Mouse (Mus musculus) megakaryocyte, adult 5-6 weeks (primary cell): Measurements from ENCODE around the gene Cmya5. TPM values are rescaled to one million over a fixed set of nuclear protein-coding genes. Genes with fewer than 3 reads are reported as not detected.

Experiments used
- ATAC-seq: 2 replicates; pipeline ENCODE4 v1.8.0; 2016; ENCODE audit warnings: mild to moderate bottlenecking, inconsistent platforms; ENCODE audit not compliant: poor library complexity, severe bottlenecking
- total RNA-seq, 2 experiments: library from RNA; stranded (forward) in 1 of 2; stranded (reverse) in 1 of 2; fragments of 153-499, 151-499 nt in 1 of 2; fragments of 221-1000, 200-1000 nt in 1 of 2; gene quantifications; 2 replicates each; pipeline versions ENCODE4 v1.2.3 to v1.2.4; 2015 to 2017

The Cmya5 gene
- total RNA-seq, 2 experiments from 2014 or later, result 0.07 to 0.11 TPM

DNA sequence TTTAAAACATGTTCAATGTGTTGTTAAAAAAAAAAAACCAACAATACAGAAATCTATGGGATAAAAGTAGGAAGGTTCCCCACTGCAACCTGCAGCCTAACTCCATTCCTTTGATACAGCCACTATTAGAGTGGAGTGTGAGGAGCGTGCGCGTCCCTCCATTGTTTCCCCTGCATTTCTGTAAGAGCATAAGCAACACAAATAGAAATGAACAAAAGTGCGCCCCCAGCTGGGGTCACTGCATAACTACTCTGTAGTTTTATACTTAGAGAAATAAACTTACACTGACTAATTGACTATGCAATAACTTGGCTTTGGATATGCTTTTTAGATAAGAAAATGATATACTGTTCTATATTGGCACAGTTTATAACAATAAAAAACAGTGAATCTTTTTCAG, 75.0 kb downstream of the Cmya5 start:
- ATAC-seq, result no peak

GRCm38 (mm10) chr13:93068353-93068752, 76.2 kb downstream of the Cmya5 start:
- ATAC-seq, result no peak

DNA sequence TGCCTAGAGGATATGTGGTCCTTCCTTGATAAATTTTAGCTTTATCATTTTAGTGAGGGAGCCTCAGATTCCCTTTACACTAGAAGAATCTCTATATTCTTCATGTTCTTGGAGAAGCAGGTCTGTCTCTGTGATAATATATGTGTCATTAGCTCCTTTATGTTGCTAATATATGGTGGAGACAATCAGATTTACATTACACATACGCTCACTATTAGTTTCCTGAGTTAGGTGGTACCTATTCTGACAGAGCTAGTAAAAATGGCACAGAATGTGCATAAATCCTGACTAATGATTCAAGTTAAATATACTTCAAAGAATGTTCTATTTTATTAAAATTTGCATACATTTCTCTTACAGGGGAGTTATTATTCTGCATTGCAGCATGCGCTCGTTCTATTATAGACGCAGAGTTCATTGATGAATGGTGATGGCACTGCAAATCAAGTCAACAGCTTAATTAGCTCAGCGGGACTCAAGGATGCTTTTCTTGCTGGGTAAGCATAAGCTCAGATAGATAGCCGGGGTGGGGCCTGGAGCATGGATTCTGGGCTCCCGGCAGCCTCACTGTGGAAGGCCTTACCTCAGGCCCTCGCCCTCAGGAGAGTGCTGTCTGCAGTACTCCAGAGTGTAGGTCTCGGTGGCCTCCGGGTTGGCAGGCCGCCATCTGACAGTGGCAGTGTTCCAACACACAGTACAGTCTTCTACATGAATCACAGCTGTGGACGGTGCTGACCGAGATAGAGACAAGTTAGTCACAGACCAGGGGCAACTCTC, 81.5 kb downstream of the Cmya5 start:
- no peak for ATAC-seq

GRCm38 (mm10) chr13:93061311-93061710, 83.2 kb downstream of the Cmya5 start:
- no peak for ATAC-seq

DNA sequence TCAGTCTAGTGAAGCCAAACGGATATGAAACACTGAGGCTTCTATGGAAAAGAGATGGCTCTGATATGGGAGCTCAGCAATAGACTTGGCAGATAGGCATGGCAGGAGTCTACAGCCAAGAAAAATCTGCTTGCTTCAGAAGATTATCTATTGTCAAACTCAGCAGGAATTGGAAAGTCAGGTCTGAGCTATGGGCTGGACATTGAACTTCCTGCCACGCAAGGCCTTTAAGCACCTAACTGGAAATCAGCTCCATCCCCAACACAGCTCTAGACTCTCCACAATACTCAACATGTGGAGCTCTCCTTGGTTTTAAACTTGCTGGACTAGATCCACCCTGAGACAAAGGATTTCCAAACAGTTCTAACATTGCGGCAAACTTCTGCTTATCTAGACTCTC, 84.1 kb downstream of the Cmya5 start:
- no peak for ATAC-seq

GRCm38 (mm10) chr13:93058551-93059011, 85.9 kb downstream of the Cmya5 start:
- ATAC-seq, result no peak

DNA sequence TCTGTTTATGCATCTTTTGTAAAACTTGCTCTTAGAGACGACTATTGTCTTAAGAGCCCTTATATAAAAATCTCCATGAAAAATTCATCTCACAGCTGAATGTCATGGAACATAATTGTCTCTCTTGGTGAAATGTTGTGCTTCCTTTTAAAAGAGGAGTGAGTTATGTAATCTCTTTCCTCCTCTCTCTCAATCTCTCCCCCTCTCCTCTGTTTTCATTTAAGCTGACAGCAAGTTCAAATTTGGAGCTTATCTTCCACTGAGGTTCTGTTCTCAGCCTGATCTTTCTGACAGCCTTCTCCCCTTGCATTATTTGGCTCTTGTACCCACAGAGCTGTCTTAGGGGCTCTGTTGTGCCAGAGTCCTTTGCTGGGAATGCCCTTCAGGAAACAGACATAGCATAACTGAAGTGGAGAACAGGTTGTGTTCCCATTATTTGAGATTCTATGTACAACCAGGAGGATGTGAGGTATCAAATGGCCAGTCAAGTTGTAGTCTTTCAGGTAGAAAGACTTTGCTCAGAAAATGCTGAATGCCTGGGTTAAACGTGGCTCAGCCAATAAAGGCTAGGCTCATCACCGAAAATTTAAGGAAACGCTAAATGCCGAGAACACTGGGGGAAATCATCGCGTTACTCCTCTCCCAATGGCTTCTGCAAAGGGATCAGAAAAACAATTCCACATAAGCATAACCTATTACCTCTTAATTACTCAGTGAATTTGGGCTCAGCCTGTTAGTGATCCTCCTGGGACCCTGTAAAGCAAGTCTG, 86.8 kb downstream of the Cmya5 start:
- ATAC-seq, result no peak

GRCm38 (mm10) chr13:93056091-93056490, 88.4 kb downstream of the Cmya5 start:
- ATAC-seq, result no peak

- ATAC-seq, result no peak
Measured at GRCm38 (mm10) chr13:93051483-93051882, 93.0 kb downstream of the Cmya5 start.

GRCm38 (mm10) chr13:93041021-93041420, 103.5 kb downstream of the Cmya5 start:
- no peak for ATAC-seq

DNA sequence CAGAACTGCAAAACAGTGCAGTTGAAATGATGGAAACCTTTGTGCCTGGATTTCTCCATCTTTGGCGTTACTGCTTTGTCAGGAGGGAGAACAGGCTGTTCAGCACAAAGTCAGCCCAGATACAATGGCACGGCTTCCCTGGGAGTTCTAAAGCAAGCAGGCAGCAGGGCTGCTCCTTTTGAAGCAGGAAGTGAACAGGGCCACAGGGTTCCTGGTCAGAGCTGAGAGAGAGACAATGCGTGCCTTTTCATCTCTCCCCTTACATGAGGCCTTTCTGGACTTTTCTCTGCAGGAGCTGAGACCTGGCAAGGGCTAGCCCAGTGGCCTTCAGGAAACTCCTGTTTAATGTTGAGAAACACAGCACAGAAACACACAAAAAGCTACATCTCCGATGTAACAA, 108.3 kb downstream of the Cmya5 start:
- ATAC-seq, result no peak

GRCm38 (mm10) chr13:93029337-93029736, 115.2 kb downstream of the Cmya5 start:
- ATAC-seq, result no peak

GRCm38 (mm10) chr13:93024837-93025236, 119.7 kb downstream of the Cmya5 start:
- ATAC-seq, result no peak

DNA sequence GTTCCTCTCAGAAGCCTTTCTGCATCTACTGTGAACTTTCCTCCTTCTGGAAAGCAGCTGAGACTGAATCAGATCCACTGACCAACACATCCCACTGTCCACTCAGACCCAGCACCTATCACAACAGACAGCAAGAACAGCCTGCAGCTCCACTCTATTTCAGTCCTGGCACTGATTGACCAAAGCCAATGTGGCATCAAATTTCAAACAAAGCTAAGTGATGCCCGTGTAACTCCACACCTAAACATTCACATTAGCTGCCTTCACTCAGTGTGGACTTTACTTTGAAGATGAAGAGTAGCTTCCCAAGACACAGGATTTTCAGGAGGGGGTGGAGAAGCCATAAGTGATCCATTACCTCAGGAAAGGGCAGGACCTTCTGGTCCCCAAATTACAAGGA, 122.4 kb downstream of the Cmya5 start:
- ATAC-seq, result no peak

DNA sequence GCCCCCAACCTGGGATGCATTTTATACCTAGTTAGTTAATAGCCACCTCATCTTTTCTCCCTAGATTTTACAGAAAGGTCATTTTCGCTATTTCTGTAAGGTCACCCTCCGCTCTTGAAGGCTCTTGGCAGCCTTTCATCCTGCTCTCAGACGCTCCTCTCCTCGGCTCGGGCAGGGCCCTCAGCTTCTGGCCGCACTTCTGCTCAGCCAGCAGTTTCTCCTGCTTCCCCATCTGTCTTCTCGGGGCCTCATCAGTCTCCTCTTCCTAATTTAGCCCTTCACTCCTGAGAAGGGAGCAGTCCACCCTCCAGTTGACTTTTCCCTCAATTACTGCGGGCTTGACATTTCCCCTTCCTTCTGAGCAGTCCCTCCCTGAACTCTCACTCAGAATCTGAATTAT, 131.6 kb downstream of the Cmya5 start:
- ATAC-seq, result no peak

GRCm38 (mm10) chr13:93011315-93011714, 133.2 kb downstream of the Cmya5 start:
- ATAC-seq, result no peak

DNA sequence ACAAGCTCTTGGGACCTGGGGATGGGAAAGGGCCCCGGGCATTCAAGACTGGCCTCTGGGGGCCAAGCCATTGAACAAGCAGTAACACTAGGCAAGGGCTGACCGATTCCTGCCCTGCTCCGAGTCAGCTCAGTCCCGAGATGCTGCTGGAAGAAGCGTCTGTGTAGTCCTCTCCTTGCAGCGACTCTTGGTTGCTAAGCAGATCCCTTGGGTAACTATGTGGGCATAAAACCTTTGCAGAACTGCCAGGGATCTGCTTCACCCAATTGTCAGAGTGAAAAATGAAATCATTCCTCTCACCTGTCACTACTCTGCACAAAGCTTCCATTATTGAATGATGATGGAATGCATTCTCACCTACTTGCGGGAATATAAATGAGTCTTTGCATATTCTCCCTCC, 134.0 kb downstream of the Cmya5 start:
- ATAC-seq, result no peak

- ATAC-seq, result peak; percentile 63
Measured at GRCm38 (mm10) chr13:93007078-93007477, 137.4 kb downstream of the Cmya5 start.

DNA sequence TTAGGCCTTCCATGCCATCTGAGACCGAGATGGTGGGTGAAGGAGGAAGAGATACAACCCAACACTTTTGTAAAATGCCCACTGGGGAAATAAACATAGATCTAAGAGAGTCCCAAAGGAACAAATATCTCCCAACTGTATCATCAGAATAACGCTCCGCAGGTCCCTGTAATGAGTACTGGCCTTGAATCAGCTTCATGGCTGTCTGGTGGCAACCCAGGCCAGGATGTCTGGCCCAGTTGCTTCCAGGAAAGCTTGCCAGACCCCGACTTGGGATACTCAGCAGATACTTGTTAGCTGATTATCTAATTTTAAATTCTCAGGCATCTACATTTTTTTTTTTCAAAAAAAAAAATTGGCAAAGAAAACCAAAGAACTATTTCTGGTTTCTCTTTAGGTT, 138.2 kb downstream of the Cmya5 start:
- ATAC-seq, result no peak

GRCm38 (mm10) chr13:93004003-93004402, 140.5 kb downstream of the Cmya5 start:
- no peak for ATAC-seq

GRCm38 (mm10) chr13:93002456-93002855, 142.1 kb downstream of the Cmya5 start:
- ATAC-seq, result no peak
